Mouse (Mus musculus) small intestine, adult 2 months (tissue): ENCODE results near the gene Edc3. TPM values are rescaled to one million over a fixed set of nuclear protein-coding genes. Genes with fewer than 3 reads are reported as not detected.

Source experiments
- H3K27ac ChIP-seq: fragments of 200-500 bp; 2 replicates; pipeline ENCODE4 v1.5.1; 2012; ENCODE audit warnings: low read depth, low read length, control low read depth, inconsistent platforms; ENCODE audit not compliant: insufficient read depth
- H3K27me3 ChIP-seq: fragments of 200-500 bp; 2 replicates; pipeline ENCODE4 v1.6.1; 2012; ENCODE audit warnings: mild to moderate bottlenecking, moderate library complexity, low read length, inconsistent platforms; ENCODE audit not compliant: control insufficient read depth, insufficient read depth
- H3K36me3 ChIP-seq: fragments of 200-500 bp; 2 replicates; pipeline ENCODE4 v1.6.1; 2012; ENCODE audit warnings: mild to moderate bottlenecking, low read length, control low read depth, inconsistent platforms; ENCODE audit not compliant: control insufficient read depth, insufficient read depth
- H3K4me1 ChIP-seq: fragments of 200-500 bp; 2 replicates; pipeline ENCODE4 v1.6.1; 2012; ENCODE audit warnings: low read length, inconsistent platforms, mixed read lengths; ENCODE audit not compliant: control insufficient read depth, insufficient read depth, insufficient read length
- H3K4me3 ChIP-seq: fragments of 200-500 bp; 2 replicates; pipeline ENCODE4 v1.5.1; 2012; ENCODE audit warnings: low read depth, mild to moderate bottlenecking, control low read depth, inconsistent platforms, low read length, moderate library complexity
- CTCF ChIP-seq: fragments of 200-500 bp; IDR thresholded peaks from 2 replicates; pipeline ENCODE4 v1.5.1; 2012; ENCODE audit warnings: low read depth, mild to moderate bottlenecking, control low read depth, inconsistent platforms, low read length, moderate library complexity, mixed read lengths; ENCODE audit not compliant: insufficient replicate concordance, insufficient read length; ENCODE audit errors: extremely low read depth
- POLR2A ChIP-seq: fragments of 200-500 bp; IDR thresholded peaks from 2 replicates; pipeline ENCODE4 v1.6.1; 2012; ENCODE audit warnings: low read depth, mild to moderate bottlenecking, control low read depth, inconsistent platforms, low read length, moderate library complexity
- WGBS: fragments of 180-500 bp; shearing (Covaris S2); methylation state at CpG from one replicate; pipeline ENCODE4 v1.1.7; 2018; 5-methylcytosine and 5-hydroxymethylcytosine counted together
- polyA plus RNA-seq: library from polyadenylated mRNA; depleted of rRNA; stranded (reverse); fragments of >200 nt; gene quantifications from 2 replicates; pipeline ENCODE4 v1.2.3, GENCODE M21; 2012

The Edc3 gene
- polyA plus RNA-seq, 1 experiment = 8.0 TPM

DNA sequence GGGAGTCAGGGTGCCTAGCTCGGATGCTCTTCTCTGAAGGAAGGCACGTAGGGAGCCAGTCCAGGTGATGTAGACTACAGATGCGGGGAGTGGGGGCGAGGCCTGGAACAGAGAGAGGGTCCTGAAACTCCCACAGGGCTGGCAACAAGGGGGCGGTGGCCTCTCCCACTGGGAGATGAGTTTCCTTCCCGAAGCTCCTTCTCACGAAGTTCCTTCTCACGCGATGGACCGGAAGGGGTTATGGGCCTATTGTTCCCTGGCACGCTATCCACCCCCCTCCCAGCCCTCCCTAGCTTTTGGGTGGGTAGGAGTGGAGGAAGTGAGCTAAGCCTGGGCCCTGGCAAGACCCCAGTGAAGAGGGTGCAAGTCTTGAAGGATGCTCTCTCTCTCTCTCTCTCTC, 40.5 kb upstream of the Edc3 start:
- WGBS = 63% methylated on average over 11 of the region's 11 CpGs
- TF ChIP-seq CTCF (no peak), POLR2A (no peak)
- no peak overlapping the region for H3K27ac ChIP-seq
- H3K4me1 ChIP-seq = peaks cover 16% of the 10 kb centered on the region
- no peak overlapping the region for H3K4me3 ChIP-seq
- H3K27me3 ChIP-seq = no peaks in the 10 kb centered on the region
- H3K36me3 ChIP-seq = no peaks in the 10 kb centered on the region

DNA sequence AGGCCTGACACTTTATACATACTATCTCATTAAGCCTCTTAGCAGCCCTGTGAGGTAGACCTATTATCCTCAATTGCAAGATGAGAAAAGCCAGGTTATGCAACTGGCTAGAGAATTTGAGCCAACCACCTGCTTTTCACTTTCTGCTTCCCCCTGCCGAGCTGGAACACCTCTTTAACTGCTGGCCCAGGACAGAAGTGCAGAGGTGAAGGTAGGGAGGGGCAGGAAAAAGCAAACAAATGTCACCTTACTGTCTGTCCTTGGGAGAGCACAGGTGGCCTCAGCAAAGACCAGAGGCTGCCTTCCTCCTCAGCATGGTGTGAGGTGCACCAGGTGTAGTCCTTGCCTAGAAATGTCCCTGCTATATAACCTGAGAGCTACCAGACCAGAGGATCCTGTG, 40.1 kb upstream of the Edc3 start:
- Histone ChIP-seq H3K4me1 (peaks cover 16% of the 10 kb centered on the region), H3K36me3 (no peaks in the 10 kb centered on the region), H3K4me3 (no peak overlapping the region), H3K27me3 (no peaks in the 10 kb centered on the region), H3K27ac (no peak overlapping the region)
- no peak for TF ChIP-seq CTCF
- no peak for TF ChIP-seq POLR2A
- WGBS = 5% methylated on average over 1 of the region's 1 CpGs

DNA sequence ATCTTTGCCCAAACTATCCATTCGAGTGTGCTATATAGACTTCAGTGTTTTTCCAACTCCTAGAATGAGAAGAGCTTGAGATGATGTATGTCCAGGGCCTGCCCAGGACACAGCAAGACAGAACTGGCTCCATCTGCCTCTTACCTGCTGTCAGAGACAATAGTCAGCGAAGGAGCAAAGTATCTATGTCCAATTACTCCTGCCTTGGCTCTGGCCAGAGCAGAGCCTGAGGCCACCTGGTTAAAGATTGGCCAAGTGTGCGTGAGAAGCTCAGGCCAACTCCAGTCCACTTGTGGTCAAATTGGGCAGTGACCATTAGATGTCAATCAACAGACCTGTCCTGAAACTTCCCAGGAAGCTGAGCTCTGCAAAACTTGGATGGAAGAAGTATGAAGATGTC, 38.8 kb upstream of the Edc3 start:
- 93% methylated on average over 3 of the region's 3 CpGs for WGBS
- peaks cover 15% of the 10 kb centered on the region for H3K4me1 ChIP-seq
- no peak overlapping the region for H3K27ac ChIP-seq
- TF ChIP-seq CTCF (no peak), POLR2A (no peak)
- no peaks in the 10 kb centered on the region for H3K27me3 ChIP-seq
- no peaks in the 10 kb centered on the region for H3K36me3 ChIP-seq
- no peak overlapping the region for H3K4me3 ChIP-seq

DNA sequence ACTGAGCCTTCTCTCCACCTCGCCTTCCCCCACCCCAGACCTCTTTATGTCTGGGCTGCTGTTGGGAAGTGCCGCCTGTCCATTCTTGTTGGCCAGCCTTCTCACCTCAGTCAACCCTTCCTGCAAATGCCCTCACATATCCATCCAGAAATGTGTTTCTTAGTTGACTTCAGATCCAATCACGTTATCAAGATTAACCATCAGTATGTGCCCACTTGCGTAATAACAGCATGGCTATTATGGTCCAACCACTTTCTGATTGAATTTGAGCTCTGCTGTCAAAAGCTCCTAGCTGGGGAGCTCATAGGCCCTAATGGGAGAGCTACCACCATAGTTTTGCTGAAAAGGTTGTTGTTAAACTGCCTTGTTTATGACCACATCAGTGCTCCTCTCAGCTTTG, 37.3 kb upstream of the Edc3 start:
- H3K4me3 ChIP-seq = no peak overlapping the region
- TF ChIP-seq CTCF = no peak
- TF ChIP-seq POLR2A = no peak
- no peak overlapping the region for H3K27ac ChIP-seq
- no peaks in the 10 kb centered on the region for H3K27me3 ChIP-seq
- H3K4me1 ChIP-seq = peaks cover 13% of the 10 kb centered on the region
- WGBS = 91% methylated on average over 4 of the region's 4 CpGs
- no peaks in the 10 kb centered on the region for H3K36me3 ChIP-seq

DNA sequence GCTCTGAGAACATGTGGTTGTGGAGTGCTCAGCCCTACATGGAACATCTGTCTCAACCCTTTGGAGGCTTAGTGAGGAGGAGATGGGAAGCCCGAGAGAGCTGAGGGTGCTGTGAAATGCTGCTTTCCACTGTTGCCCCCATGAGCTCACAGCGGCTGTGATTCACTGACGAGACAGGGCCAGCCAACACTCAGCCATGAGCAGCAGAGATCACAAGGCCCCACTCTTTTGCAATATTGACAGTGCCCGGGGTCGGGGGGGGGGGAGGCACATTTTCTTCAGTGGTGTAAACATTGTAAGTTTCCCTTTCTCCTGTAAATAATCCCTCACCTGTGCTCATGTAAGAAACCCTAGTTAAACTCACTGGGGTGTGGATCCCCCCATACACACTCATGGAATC, 36.8 kb upstream of the Edc3 start:
- Histone ChIP-seq H3K27me3 (no peaks in the 10 kb centered on the region), H3K4me3 (no peak overlapping the region), H3K4me1 (peaks cover 12% of the 10 kb centered on the region), H3K36me3 (no peaks in the 10 kb centered on the region), H3K27ac (no peak overlapping the region)
- TF ChIP-seq POLR2A (no peak), CTCF (no peak)
- 82% methylated on average over 5 of the region's 5 CpGs for WGBS

DNA sequence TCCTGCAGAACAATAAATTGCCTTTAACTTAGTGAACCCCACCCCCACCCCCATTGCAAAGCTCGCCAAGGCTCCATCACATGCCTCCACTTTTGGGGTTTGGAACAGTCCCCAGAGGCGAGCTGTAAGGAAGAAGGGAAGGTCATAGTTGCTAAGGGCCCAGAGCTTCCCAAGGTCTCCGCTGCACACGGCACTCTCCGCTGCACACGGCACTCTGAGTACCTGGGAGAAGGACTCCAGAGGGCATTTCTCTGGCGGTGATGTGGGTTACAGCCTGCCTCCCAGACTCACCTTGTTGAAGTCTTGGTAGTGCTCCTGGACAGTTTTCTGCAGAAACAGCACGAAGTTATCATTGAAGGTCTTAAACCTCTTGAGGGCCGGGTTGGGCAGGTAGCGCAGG, 26.9 kb upstream of the Edc3 start:
- no peak for TF ChIP-seq POLR2A
- TF ChIP-seq CTCF = no peak
- no peak overlapping the region for H3K27ac ChIP-seq
- no peaks in the 10 kb centered on the region for H3K4me1 ChIP-seq
- 80% methylated on average over 10 of the region's 10 CpGs for WGBS
- no peak overlapping the region for H3K4me3 ChIP-seq
- no peaks in the 10 kb centered on the region for H3K36me3 ChIP-seq
- no peaks in the 10 kb centered on the region for H3K27me3 ChIP-seq

DNA sequence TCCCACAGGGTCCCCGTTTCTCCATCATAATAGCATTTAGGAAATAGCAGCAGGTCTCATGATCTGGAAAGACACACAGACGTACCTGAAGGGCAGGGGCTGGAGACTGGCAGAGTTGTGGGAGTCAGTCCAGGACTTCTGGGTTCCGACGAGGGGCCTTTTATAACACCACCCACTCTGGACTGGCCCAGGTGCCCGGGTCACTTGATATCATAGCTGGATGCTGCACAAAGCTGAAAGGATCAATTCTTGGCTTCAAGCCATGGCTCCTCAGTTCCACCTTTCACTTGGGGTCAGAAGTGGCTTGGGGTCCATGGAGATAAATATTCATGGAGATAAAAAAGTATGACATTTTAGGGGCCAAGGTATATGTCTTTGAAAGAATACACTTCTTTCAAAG, 24.8 kb upstream of the Edc3 start, which contains the start of gene Cyp1a2:
Gene Cyp1a2 (minus strand): TSS at position 184 of the 400 bp plus-strand sequence.
- H3K27ac ChIP-seq = no peak within 1 kb of the TSS
- no peaks in the 10 kb centered on the region for H3K27me3 ChIP-seq
- no peak within 1 kb of the TSS for H3K4me3 ChIP-seq
- TF ChIP-seq CTCF (no peak), POLR2A (no peak)
- no peaks in the 10 kb centered on the region for H3K36me3 ChIP-seq
- 48% methylated on average over 5 of the region's 5 CpGs for WGBS
- H3K4me1 ChIP-seq = no peaks in the 10 kb centered on the region

DNA sequence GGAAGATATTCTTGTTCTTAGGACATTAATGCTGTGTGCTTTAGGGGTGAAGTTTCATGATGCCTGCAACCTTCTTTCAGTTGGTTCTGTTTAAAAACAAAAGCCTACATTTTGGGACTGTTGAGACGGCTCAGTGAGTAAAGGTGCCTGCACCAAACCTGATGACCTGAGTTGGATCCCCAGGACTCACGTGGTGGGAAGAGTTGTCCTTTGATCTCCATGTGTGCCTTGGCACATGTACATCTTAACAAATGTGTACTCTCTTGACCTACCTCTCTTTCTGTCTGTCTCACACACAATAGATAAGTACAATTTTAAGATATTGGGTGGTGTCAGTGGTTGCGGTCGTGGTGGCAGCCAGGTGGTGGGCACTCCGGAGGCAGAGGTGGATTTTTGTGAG, 22.3 kb upstream of the Edc3 start:
- H3K36me3 ChIP-seq = no peaks in the 10 kb centered on the region
- no peak overlapping the region for H3K27ac ChIP-seq
- no peak overlapping the region for H3K4me3 ChIP-seq
- no peaks in the 10 kb centered on the region for H3K27me3 ChIP-seq
- no peak for TF ChIP-seq CTCF
- no peak for TF ChIP-seq POLR2A
- H3K4me1 ChIP-seq = no peaks in the 10 kb centered on the region; the same call in 1 of the 2 replicates
- 82% methylated on average over 5 of the region's 5 CpGs for WGBS
